Mouse (Mus musculus) limb, embryonic 11.5 days (tissue): ENCODE data around the gene Ap1ar. TPM values are rescaled to one million over a fixed set of nuclear protein-coding genes. Genes with fewer than 3 reads are reported as not detected.

Experiments used
- ATAC-seq: fragments of 200-750 bp; cut with Nextera tagmentation; 2 replicates; pipeline ENCODE4 v1.8.0; 2017; ENCODE audit warnings: low read depth; ENCODE audit not compliant: insufficient number of reproducible peaks, low FRiP score, low TSS enrichment
- DNase-seq: peaks from one replicate; pipeline ENCODE4 v3.0.0-alpha.2; 2015; ENCODE audit warnings: low spot score
- H3K27ac ChIP-seq: fragments of 300-500 bp; sonication (generic); replicated peaks from 2 replicates; pipeline ENCODE4 v1.5.1; 2014; ENCODE audit warnings: low read depth, mild to moderate bottlenecking, low read length
- H3K27me3 ChIP-seq: fragments of 300-500 bp; sonication (generic); 2 replicates; pipeline ENCODE4 v1.6.1; 2014; ENCODE audit warnings: mild to moderate bottlenecking, low read length, mixed read lengths; ENCODE audit not compliant: control insufficient read depth, insufficient read depth
- H3K36me3 ChIP-seq: fragments of 300-500 bp; sonication (generic); 2 replicates; pipeline ENCODE4 v1.6.1; 2014; ENCODE audit warnings: mild to moderate bottlenecking, low read length, moderate library complexity, mixed read lengths; ENCODE audit not compliant: control insufficient read depth, insufficient read depth
- H3K4me1 ChIP-seq: fragments of 300-500 bp; sonication (generic); 2 replicates; pipeline ENCODE4 v1.6.1; 2014; ENCODE audit warnings: low read length, mixed read lengths; ENCODE audit not compliant: control insufficient read depth, insufficient read depth
- H3K4me2 ChIP-seq: fragments of 300-500 bp; sonication (generic); 2 replicates; pipeline ENCODE4 v1.6.1; 2014; ENCODE audit warnings: low read depth, mild to moderate bottlenecking, moderate library complexity; ENCODE audit not compliant: severe bottlenecking
- H3K4me3 ChIP-seq: fragments of 300-500 bp; sonication (generic); 2 replicates; pipeline ENCODE4 v1.5.1; 2014; ENCODE audit warnings: low read depth, low read length
- H3K9ac ChIP-seq: fragments of 300-500 bp; sonication (generic); 2 replicates; pipeline ENCODE4 v1.6.1; 2014; ENCODE audit warnings: mild to moderate bottlenecking, low read length
- H3K9me3 ChIP-seq: fragments of 300-500 bp; sonication (generic); 2 replicates; pipeline ENCODE4 v1.6.1; 2016; ENCODE audit warnings: low read length; ENCODE audit not compliant: control insufficient read depth
- WGBS: fragments of 180-500 bp; shearing (Covaris S2); extraction: QIAGEN DNeasy Blood & Tissue Kit; methylation state at CpG from one replicate; pipeline ENCODE4 v1.1.7; 2014; 5-methylcytosine and 5-hydroxymethylcytosine counted together
- polyA plus RNA-seq: library from polyadenylated mRNA; unstranded; fragments of >200 nt; fragmentation: Nextera tagmentation; extraction: Ambion mirVana; gene quantifications from 2 replicates; pipeline ENCODE4 v1.2.1, GENCODE M21; 2014

Ap1ar gene
- 63.8 and 73.1 TPM in 2 replicates for polyA plus RNA-seq

DNA sequence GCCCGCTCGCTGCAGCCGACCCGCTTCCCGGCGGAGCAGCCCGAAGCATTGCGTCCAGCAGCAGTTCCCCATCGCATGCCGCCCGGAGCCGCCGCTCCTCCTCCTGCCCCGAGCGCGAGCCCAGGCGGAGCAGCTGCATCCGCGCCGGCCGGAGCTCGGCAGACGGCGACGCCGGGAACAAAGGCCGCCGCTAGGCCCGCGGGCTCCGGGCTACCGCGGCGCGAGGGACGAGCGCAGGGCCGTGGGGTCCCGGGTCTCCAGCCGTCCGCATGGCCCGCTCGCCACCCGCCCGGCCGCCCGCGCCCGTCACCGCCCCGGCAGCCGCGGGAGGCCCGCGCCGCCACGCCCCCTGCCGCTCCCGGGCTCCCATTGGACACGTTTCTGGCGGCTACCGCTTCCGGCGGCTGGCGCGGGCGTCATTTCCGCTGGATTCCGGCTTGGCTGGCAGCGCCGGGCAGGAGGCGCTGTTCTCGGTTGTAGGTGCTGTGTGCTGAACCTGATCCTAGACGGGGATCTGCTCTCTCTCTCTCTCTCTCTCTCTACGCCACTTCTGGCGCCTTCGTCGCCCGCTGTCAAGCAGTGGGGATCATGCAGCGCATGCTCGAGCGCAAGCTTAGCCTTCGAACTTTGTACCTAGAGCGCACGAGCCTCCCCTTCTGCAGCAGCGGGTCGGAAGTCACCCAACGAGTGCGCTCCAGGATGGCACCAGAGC, at the start of gene Ap1ar:
Gene Ap1ar (minus strand): TSS at position 370 of the 712 bp plus-strand sequence.
- ATAC-seq = peak; percentile 97
- peak; percentile 99 for DNase-seq
- peaks cover 8% of the 10 kb centered on the region; the same call in 1 of the 2 replicates for H3K4me1 ChIP-seq
- no peaks in the 10 kb centered on the region for H3K27me3 ChIP-seq
- H3K9ac ChIP-seq = peak within 1 kb of the TSS; percentile 88
- peak within 1 kb of the TSS; percentile 81 for H3K27ac ChIP-seq
- H3K4me3 ChIP-seq = peak within 1 kb of the TSS; percentile 91
- peak within 1 kb of the TSS; percentile 84 for H3K4me2 ChIP-seq
- under 1% methylated on average over 61 of the region's 89 CpGs for WGBS
- H3K36me3 ChIP-seq = no peaks in the 10 kb centered on the region
- H3K9me3 ChIP-seq = no peaks in the 10 kb centered on the region

DNA sequence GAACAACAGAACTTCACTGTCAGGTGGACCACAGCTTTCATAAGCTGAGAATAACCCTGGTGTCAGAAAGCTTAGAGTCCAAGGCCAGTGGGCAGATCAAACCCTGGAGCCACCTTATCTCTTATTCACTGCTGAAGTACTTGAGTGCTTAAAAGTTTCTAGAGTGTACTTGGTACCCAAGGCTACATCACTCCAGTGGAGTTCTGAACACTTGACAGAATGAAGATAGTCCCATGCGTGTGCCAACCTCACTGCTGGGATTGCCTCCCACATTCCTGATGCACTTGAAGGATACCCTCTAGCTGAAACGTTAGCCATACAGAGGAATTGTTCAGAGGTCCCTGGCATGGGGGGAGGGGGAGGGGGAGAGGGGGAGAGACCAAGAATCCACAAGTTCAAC, 44.4 kb upstream of the Ap1ar start:
- H3K36me3 ChIP-seq = no peaks in the 10 kb centered on the region
- H3K4me2 ChIP-seq = no peak overlapping the region
- DNase-seq (no peak), ATAC-seq (no peak)
- no peak overlapping the region for H3K9ac ChIP-seq
- H3K27me3 ChIP-seq = no peaks in the 10 kb centered on the region
- no peaks in the 10 kb centered on the region for H3K9me3 ChIP-seq
- no peak overlapping the region for H3K4me3 ChIP-seq
- 72% methylated on average over 2 of the region's 2 CpGs for WGBS
- no peaks in the 10 kb centered on the region for H3K4me1 ChIP-seq
- no peak overlapping the region for H3K27ac ChIP-seq

DNA sequence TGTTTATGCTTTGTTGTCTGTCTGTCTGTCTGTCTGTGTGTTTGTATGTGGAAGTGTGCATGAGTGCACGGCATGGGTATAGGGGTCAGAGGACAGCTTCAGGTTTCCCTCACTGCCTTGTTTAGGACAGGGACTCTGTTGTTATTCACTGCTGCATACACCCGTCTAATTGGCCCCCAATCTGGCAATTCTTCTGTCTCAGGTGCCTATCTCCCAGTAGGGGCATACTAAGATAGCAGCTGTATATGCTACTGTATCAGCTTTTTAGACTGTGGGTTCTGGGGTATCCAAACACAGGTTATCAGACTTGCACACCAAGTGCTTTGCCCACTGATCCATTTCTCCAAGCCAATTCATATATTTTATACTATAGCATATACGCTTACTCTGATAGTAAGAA, 42.6 kb upstream of the Ap1ar start:
- Histone ChIP-seq H3K9ac (no peak overlapping the region), H3K27ac (no peak overlapping the region), H3K4me2 (no peak overlapping the region), H3K9me3 (no peaks in the 10 kb centered on the region), H3K4me3 (no peak overlapping the region), H3K36me3 (no peaks in the 10 kb centered on the region), H3K27me3 (no peaks in the 10 kb centered on the region), H3K4me1 (no peaks in the 10 kb centered on the region)
- ATAC-seq (no peak), DNase-seq (no peak)
- 85% methylated on average over 3 of the region's 3 CpGs for WGBS

DNA sequence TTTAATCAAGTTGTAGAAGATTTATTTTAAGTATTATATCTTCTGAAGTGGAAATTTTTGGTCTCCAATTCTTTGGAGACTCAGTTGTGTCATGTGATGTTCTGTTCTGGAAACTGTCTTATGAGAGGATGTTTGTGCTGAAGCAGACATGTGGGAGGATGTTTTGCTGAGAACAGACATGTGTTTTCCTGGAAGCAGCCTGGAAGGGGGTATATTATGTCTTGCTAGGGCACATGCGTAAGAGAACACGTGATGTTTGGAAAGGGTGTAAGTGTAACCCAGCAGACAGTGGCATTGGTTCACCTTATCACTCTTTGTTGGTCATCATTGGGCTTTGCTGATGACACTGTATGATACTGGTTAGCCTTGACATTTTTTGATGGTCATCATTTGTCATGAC, 38.2 kb upstream of the Ap1ar start:
- Histone ChIP-seq H3K27me3 (no peaks in the 10 kb centered on the region), H3K4me1 (no peaks in the 10 kb centered on the region), H3K9me3 (no peaks in the 10 kb centered on the region), H3K9ac (no peak overlapping the region), H3K36me3 (no peaks in the 10 kb centered on the region), H3K4me3 (no peak overlapping the region), H3K27ac (no peak overlapping the region), H3K4me2 (no peak overlapping the region)
- WGBS = 100% methylated on average over 2 of the region's 2 CpGs
- ATAC-seq = no peak
- no peak for DNase-seq

DNA sequence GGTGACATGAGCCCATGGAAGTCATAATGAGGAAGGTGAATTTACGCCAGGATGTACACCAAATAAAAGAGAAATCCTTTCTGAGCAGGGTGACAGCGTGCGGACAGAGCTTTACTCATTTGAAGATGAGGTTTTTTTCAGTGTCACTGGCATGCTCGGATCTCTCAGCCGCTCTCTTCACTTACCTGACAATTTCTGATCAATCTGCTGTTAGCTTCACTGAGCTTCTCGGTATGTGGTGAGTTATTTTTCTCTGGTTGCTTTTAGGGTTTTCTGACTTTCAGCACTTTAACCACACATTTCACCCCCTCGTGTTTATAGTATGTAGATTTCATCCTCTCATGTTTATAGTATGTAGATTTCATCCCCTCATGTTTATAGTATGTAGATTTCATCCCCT, 37.7 kb upstream of the Ap1ar start:
- ATAC-seq = no peak
- H3K4me2 ChIP-seq = no peak overlapping the region
- no peaks in the 10 kb centered on the region for H3K27me3 ChIP-seq
- H3K4me1 ChIP-seq = no peaks in the 10 kb centered on the region
- no peaks in the 10 kb centered on the region for H3K36me3 ChIP-seq
- no peak overlapping the region for H3K27ac ChIP-seq
- no peak overlapping the region for H3K4me3 ChIP-seq
- H3K9me3 ChIP-seq = no peaks in the 10 kb centered on the region
- H3K9ac ChIP-seq = no peak overlapping the region
- DNase-seq = no peak
- WGBS = 79% methylated on average over 7 of the region's 7 CpGs

DNA sequence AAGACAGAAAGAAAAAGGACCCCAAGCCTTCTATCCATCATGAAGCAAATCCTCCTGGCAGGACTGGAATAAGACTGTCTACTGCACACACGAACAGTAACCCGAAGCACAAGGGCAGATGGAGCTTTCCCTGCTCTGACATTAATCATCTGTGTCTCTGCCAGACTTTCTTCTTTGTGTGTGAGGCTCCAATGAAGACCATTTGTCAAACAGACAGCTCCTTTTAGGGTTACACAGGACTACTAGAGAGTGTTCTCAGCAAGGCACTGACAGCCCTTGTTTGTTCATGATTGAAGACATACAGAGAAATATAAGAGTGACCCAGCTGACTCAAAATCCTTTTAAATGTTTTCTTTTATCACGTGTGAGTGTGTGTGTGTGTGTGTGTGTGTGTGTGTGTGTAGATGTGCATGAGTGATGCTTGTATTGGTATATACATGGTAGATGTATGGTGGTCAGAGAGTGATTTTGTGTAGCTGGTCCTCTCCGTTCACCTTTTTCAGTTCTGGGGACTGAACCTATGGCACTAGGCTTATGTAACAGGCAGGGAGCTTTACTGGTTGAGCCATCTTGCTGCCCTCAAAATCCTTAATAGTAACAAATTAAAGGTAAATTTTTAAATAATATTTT, 37.0 kb upstream of the Ap1ar start:
- Histone ChIP-seq H3K4me1 (no peaks in the 10 kb centered on the region), H3K27ac (no peak overlapping the region), H3K9me3 (no peaks in the 10 kb centered on the region), H3K4me2 (no peak overlapping the region), H3K36me3 (no peaks in the 10 kb centered on the region), H3K27me3 (no peaks in the 10 kb centered on the region), H3K9ac (no peak overlapping the region), H3K4me3 (no peak overlapping the region)
- ATAC-seq (no peak), DNase-seq (no peak)
- 42% methylated on average over 4 of the region's 4 CpGs for WGBS

DNA sequence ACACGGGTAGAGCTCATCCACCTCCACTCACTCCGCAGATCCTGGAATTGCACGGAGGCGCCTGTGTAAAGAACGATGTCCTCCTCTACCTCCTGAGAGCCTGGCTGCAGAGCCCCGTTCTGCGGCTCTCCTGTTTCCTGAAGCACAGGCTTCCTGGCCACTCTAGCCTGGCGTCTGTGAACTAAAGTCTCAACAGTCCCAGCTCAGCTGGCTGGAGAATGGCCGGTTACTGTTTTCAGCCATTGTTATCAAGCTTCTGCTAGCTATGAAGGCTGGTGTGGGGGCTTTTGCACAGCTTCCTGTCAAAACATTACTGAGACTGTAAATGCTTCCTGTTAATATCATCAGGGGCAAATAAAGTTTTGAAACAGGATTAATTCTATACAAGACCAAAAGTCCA, 34.3 kb upstream of the Ap1ar start:
- Histone ChIP-seq H3K27me3 (no peaks in the 10 kb centered on the region), H3K4me2 (no peak overlapping the region), H3K27ac (no peak overlapping the region; the same call in 1 of the 2 replicates), H3K4me1 (no peaks in the 10 kb centered on the region), H3K36me3 (no peaks in the 10 kb centered on the region), H3K4me3 (no peak overlapping the region), H3K9me3 (no peaks in the 10 kb centered on the region), H3K9ac (no peak overlapping the region)
- DNase-seq = no peak
- ATAC-seq = no peak
- 83% methylated on average over 9 of the region's 9 CpGs for whole genome bisulfite sequencing

DNA sequence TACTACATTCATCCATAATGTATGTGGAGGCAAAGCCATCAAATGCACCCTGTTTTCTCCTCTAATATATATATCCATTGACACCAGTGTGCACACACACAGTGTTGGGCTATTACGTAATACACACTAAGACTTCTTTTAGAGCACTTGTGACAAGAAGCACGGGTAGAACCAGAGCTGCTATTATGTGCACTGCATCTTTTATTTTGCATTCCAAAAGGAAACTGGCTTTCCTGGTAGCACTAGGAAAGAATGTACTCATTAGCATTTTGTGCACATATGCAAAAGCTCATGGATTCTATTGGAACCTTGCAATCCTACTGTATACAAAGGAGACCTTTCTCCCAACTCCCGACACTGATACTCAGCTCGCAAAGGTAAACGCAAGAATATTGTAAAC, 31.6 kb upstream of the Ap1ar start:
- Histone ChIP-seq H3K4me1 (no peaks in the 10 kb centered on the region), H3K4me3 (no peak overlapping the region)
- WGBS = 85% methylated on average over 5 of the region's 5 CpGs

More for the DNA sequence above, 31.6 kb upstream of the Ap1ar start:
- no peaks in the 10 kb centered on the region for H3K36me3 ChIP-seq
- ATAC-seq (no peak), DNase-seq (no peak)
- H3K27ac ChIP-seq = no peak overlapping the region
- no peaks in the 10 kb centered on the region for H3K27me3 ChIP-seq
- H3K4me2 ChIP-seq = no peak overlapping the region
- H3K9me3 ChIP-seq = no peaks in the 10 kb centered on the region
- no peak overlapping the region for H3K9ac ChIP-seq
